Mouse (Mus musculus) cortical plate, adult 2 months (tissue): ENCODE measurements around the gene Erc2.

ENCODE experiments used
- CTCF ChIP-seq: fragments of 200-500 bp; IDR thresholded peaks from 2 replicates; pipeline ENCODE4 v1.5.1; 2011; ENCODE audit warnings: mild to moderate bottlenecking, control low read depth, low read length; ENCODE audit not compliant: insufficient read depth; ENCODE audit errors: extremely low read depth
- POLR2A ChIP-seq: fragments of 200-500 bp; IDR thresholded peaks from 2 replicates; pipeline ENCODE4 v1.6.1; 2011; ENCODE audit warnings: mild to moderate bottlenecking, low read length, control low read depth; ENCODE audit not compliant: insufficient read depth; ENCODE audit errors: extremely low read depth

DNA sequence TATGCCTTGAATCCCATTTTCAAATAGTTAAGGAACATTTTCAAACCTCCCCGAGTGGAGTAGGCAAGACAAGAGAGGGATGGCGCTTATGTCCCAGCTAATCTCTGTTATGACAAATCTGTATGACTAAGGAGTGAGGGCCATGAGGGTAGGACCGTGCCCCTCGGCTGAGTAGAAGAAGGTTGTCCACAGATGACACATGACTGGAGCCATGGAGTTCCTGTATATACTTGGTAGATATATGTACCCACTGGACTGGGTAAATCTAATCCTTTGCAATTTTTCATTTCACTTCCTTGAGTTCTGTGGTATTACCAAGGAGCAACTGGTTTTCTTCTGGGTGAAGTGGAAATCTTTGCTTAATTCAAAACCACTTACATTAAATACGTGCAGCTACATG, 872.0 kb downstream of the Erc2 start:
- TF ChIP-seq CTCF (no peak), POLR2A (no peak)
